Mouse (Mus musculus) skeletal muscle tissue, postnatal 0 days (tissue): ENCODE data around the gene D130043K22Rik. TPM values are rescaled to one million over a fixed set of nuclear protein-coding genes. Genes with fewer than 3 reads are reported as not detected.

ENCODE experiments used
- polyA plus RNA-seq: library from polyadenylated mRNA; unstranded; fragments of >200 nt; fragmentation: Nextera tagmentation; extraction: Ambion mirVana; gene quantifications from 2 replicates; pipeline ENCODE4 v1.2.1, GENCODE M21; 2015

Gene D130043K22Rik
- not detected in 2 replicates for polyA plus RNA-seq

DNA sequence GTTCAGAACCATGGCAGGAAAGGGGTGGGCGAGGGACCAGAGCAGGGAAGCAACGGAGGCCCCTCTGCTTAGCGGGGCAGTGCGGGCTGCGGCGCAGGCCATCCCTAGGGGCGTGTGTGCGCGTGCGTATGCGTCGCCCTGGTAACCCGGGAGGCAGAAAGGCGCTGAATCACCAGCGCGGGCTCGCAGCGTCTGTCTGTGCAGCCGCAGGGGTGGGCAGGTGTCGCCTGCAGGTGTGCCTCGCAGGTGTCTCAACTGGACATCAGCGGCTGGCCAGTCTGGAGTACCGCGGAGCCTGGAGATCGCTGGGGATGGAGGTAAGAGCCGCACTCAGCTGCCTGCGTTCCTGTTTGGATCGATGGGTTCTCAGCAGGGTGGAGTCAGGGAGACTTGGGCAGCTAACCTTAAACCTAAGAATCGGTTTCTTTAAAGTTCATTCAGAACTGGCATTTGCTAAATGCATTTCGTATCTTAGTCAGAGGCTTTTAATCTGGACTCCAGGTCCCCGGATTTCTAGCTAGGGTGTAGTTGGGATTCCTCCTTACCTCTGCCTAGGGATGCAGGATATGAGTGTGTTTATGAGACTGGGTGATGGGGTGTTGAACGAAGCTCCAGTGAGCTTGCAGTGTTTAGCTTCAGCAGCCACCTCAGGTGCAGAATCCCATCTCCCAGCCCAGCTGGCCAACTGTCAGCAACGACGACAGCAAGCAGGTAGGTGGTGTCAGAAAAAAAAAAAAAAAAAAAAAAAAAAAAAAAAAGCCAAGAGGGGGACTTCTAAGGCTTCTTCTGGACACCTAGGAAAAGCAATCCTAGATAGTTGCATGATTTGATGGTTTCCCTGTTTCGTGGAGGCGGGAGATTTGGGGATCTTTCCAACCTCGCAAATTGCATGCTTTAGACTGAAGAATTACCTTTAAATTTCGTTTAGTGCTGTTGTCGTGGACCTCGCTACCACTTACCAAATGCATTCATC lies at the start of gene D130043K22Rik:
TSS of gene D130043K22Rik (plus strand) at position 153 of the 973 bp plus-strand sequence.

DNA sequence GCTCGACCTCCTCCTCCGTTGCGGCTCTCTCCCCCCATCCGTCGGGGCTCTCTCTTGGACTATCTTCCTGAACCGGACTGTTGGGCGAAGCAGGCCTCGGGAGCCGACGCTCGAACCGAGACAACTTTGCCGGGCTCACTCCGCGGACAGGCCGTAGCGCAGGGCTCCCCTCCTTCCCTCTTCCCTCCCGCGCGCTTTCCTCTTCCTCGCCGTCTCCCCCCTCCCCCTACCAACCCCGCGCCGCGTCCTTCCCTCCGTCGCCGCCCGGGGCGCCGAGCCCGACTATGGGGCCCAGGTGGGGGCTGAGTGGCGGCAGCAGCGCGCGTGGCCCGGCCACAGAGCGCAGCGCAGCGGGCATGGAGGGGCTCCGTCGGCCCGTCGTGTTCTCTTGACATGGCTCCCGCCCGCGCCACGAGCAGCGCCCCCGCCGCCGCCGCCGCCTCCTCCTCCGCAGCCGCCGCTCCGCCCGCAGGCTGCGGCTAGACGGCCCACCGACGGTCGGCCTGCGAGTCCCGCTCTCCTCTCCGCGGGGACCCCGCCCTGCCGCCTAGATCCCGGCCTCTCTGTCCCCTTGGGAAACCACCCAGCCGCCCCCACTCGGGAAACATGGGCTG lies 43.5 kb upstream of the D130043K22Rik start, which contains the start of gene BC005537:
TSS of gene BC005537 (plus strand) at position 350 of the 614 bp plus-strand sequence.

DNA sequence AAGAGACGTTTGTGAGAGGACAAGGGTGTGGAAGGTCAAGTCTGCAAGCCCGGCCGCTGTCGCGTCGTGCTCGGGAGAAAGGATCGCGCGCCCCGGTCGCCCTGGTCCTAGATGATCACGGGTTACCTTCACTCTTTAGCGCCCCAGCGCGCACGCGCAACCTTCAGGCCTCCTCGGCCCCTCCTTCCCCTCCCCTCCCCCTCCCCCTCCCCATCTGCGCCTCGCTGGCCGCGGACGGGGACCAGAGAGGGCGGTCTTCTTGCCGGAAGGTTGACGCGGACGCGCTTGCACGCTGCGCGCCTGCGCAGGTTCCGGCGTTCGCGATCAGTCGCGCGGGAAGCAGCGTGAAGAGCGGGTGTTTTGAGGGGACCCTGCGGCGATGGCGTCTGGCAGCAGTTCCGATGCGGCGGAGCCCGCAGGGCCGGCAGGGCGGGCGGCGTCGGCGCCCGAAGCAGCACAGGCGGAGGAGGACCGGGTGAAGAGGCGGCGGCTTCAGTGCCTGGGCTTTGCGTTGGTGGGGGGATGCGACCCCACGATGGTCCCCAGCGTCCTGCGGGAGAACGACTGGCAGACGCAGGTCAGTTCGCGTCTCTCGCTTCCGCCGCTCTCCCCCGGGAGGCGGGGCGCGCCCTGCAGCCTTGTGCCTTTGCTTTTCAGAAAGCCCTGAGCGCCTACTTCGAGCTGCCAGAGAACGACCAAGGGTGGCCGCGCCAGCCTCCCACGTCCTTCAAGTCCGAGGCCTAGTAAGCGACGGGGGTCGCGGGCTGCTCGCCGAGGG lies 13.4 kb upstream of the D130043K22Rik start, which contains the start of the genes Acot13 and Tdp2:
TSS of gene Acot13 (minus strand) at position 188 of the 778 bp plus-strand sequence.
TSS of gene Tdp2 (plus strand) at position 327 of the 778 bp plus-strand sequence.

GRCm38 (mm10) chr13:24937108-24937838 lies 92.3 kb downstream of the D130043K22Rik start, which contains the start of gene Aldh5a1:
Gene Aldh5a1, minus strand, starts transcription at chr13:24937661.

DNA sequence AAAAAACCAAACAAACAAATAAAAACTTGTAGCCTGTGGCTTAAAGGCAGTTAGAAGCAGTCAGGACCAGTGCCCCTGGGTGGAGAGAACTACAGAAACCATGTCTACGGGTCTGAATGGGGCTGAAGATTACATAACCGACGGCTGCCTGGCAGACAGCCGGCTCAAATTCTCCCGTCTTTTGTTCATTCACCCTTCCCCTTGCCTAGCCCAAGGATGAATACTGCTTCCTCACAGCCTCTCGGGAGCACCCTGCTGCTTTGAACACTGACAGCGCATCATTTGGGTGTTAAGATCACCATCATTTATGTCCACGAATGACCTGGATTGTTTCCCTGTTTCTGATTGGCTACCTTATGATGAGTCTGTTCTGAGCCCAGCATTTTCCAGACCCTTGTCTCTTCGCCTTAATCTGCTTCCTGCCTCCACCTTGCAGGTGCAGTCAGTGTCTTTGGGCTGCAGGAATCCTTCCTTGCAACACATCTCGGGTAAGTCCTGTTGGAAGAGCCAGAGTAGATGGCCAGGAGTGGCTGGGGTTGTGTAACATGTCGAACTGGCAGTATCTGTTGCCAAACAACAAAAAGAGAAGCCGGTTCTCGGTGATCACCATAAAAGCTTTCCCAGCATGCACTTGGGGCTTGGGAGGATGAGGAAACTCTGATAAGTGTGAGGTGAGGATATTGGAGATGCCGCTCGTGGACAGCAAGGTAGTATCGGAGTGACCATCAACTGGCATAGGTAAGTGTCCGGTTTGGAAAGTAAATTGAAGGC lies 97.8 kb downstream of the D130043K22Rik start, which contains the start of gene Gpld1:
TSS of gene Gpld1 (plus strand) at position 641 of the 771 bp plus-strand sequence.

Other genes with a start within 250 kb of the D130043K22Rik start
- gene Armh2, start 103.9 kb upstream of the D130043K22Rik start, polyA plus RNA-seq = not detected in 2 replicates
- 14.3 and 17.9 TPM in 2 replicates for gene Gmnn, start 83.2 kb upstream of the D130043K22Rik start, polyA plus RNA-seq
- 9.7 and 10.4 TPM in 2 replicates for gene BC005537, start 43.5 kb upstream of the D130043K22Rik start, polyA plus RNA-seq
- 161 and 181 TPM in 2 replicates for gene Acot13, start 13.6 kb upstream of the D130043K22Rik start, polyA plus RNA-seq
- gene Tdp2, start 13.5 kb upstream of the D130043K22Rik start, polyA plus RNA-seq = 15.2 and 17.2 TPM in 2 replicates
- gene Aldh5a1, start 92.5 kb downstream of the D130043K22Rik start, polyA plus RNA-seq = 1.9 and 2.1 TPM in 2 replicates
- gene Gpld1, start 98.0 kb downstream of the D130043K22Rik start, polyA plus RNA-seq = 0.13 and 0.82 TPM in 2 replicates
- gene Mrs2, start 175.2 kb downstream of the D130043K22Rik start, polyA plus RNA-seq = 8.9 and 11.6 TPM in 2 replicates
- 0.33 TPM in 1 of 2 replicates, not detected in the other for gene Dcdc2a, start 210.9 kb downstream of the D130043K22Rik start, polyA plus RNA-seq